Mouse (Mus musculus): Measurements from ENCODE around the gene Atp13a3. TPM values are rescaled to one million over a fixed set of nuclear protein-coding genes. Genes with fewer than 3 reads are reported as not detected.

Gene Atp13a3
- polyA plus RNA-seq, 1 experiment from 2014 or later, result 21.4 TPM

GRCm38 (mm10) chr16:30265611-30266010 lies 140.2 kb downstream of the Atp13a3 start:
- Histone ChIP-seq H3K27ac (no peak overlapping the region), H3K4me3 (replicated peaks) (no peak overlapping the region), H3K9ac (no peak overlapping the region), H3K27me3 (replicated peaks) (no peaks in the 10 kb centered on the region), H3K4me1 (replicated peaks) (no peaks in the 10 kb centered on the region), H3K9me3 (no peaks in the 10 kb centered on the region), H3K4me2 (replicated peaks) (no peak overlapping the region), H3K36me3 (no peaks in the 10 kb centered on the region)
- 59% methylated on average over 4 of the region's 4 CpGs for WGBS
- no peak for ATAC-seq

DNA sequence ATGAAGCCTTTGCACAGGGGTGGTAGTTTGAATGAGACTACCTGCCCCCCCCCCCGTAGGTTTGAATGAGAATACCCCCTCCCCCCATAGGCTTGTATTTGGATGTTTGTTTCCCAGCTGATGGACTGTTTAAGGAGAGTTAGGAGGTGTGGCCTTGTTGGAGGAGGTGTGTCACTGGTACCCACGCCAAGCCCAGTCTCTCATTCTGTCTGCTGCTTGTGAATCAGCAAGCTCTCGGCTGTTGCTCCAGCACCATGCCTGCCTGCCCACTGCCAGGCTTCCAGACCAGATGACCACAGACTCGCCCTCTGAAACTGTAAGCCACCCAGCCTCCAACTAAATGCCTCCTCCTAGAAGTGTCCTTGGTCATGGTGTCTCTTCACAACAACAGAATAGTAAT lies 142.6 kb downstream of the Atp13a3 start:
- no peaks in the 10 kb centered on the region for H3K9me3 ChIP-seq
- H3K4me1 ChIP-seq (replicated peaks), result no peaks in the 10 kb centered on the region
- H3K9ac ChIP-seq, result no peak overlapping the region
- no peak overlapping the region for H3K4me2 ChIP-seq (replicated peaks)
- no peaks in the 10 kb centered on the region for H3K36me3 ChIP-seq
- WGBS, result 70% methylated on average over 4 of the region's 4 CpGs
- H3K27me3 ChIP-seq (replicated peaks), result no peaks in the 10 kb centered on the region
- no peak overlapping the region for H3K4me3 ChIP-seq (replicated peaks)
- no peak overlapping the region for H3K27ac ChIP-seq
- no peak for ATAC-seq

DNA sequence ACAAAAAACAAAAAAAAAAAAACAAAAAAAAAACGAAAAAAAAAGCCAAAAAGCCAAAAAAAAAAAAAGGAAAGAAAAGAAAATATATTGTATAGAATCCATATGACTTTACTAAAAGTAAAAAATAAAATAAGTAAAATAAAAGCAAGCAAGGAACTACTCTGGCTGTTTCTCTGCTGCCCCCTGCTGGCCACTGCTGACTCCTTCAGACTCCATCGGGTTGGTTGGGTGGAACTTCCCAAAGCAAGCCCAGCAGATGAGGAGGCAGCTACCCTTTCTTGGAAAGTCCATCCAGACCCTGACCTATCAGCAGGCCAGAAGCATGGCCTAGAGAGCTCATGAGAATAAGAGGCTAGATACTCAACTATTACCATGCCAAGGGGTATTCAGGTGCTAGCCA lies 143.1 kb downstream of the Atp13a3 start:
- whole genome bisulfite sequencing, result 0% methylated on average over 2 of the region's 2 CpGs
- Histone ChIP-seq H3K9me3 (no peaks in the 10 kb centered on the region), H3K4me3 (replicated peaks) (no peak overlapping the region), H3K36me3 (no peaks in the 10 kb centered on the region), H3K4me1 (replicated peaks) (no peaks in the 10 kb centered on the region), H3K27ac (no peak overlapping the region), H3K27me3 (replicated peaks) (no peaks in the 10 kb centered on the region), H3K4me2 (replicated peaks) (no peak overlapping the region), H3K9ac (no peak overlapping the region)
- 0 out of 2 replicates have a peak, but pooled peaks have one; percentile 42 for ATAC-seq

Other genes starting within 250 kb of the Atp13a3 start
- gene Cpn2, start 138.5 kb downstream of the Atp13a3 start, polyA plus RNA-seq (2015; fragmentation: Nextera tagmentation; extraction: Ambion mirVana), result 0.19 and 0.20 TPM in 2 replicates
- 0.43 and 0.44 TPM in 2 replicates for gene Lrrc15, start 122.7 kb downstream of the Atp13a3 start, polyA plus RNA-seq (2015; fragmentation: Nextera tagmentation; extraction: Ambion mirVana)
- 0.46 and 0.59 TPM in 2 replicates for gene Gp5, start 95.2 kb downstream of the Atp13a3 start, polyA plus RNA-seq (2015; fragmentation: Nextera tagmentation; extraction: Ambion mirVana)
- gene Tmem44, start 144.9 kb upstream of the Atp13a3 start, polyA plus RNA-seq (2015; fragmentation: Nextera tagmentation; extraction: Ambion mirVana), result 9.1 and 10.0 TPM in 2 replicates
- gene Lsg1, start 181.6 kb upstream of the Atp13a3 start, polyA plus RNA-seq (2015; fragmentation: Nextera tagmentation; extraction: Ambion mirVana), result 55.2 and 57.3 TPM in 2 replicates
- 12.1 and 12.5 TPM in 2 replicates for gene Fam43a, start 193.7 kb upstream of the Atp13a3 start, polyA plus RNA-seq (2015; fragmentation: Nextera tagmentation; extraction: Ambion mirVana)